Mouse (Mus musculus): ENCODE data around the gene Hdac10.
A peak's percentile ranks its signal among the peaks of the same experiment; 100 is the strongest.

Gene Hdac10

DNA sequence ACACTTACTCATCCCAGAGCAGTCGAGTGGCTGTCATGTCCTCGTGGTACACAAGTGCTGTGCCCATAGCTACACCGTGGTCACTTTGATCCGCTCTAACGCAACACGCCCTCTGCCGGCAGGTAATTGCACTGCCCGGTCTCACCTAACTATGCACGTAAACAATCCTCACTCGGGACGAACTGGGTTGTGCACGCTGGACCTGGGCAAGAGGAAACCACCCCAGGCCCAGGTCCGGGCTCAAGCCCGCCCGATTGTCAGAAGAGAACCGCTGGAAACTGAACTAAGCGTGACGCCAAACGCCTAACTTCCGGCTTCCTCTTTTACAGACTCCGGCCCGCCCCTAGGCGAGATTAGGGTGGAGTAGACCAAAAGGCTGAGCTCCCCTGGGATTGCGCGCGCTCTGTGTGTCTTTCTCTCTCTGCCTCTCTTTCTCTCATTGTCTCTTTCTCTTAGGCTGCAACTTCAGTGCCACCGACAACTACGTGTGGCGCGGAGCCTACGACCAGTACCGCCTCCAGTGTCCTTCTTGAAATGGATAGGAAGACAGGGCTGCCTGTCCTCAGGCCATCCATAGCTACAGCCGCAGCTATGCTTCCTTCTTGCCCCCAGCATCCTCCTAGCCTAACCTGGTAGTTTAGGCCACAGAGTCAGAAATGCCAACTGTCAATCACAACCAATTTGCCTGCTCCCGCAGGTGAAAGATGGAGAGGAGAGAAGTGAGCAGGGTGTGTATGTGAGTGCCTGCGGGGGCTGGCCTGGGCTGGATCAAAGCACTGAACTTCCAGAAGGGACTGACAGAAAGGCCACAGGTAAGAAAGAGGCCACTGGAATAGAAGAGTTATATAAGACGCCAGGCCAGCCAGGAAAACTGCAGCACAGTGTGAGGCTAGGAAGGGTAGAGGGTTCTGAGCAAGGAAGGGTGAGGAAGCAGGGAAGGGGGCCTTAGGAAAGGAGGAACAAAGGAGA is at the start of gene Hdac10:
Hdac10 (minus strand) TSS at position 319 of the 969 bp plus-strand sequence.
- peak; percentile 84 for DNase-seq

DNA sequence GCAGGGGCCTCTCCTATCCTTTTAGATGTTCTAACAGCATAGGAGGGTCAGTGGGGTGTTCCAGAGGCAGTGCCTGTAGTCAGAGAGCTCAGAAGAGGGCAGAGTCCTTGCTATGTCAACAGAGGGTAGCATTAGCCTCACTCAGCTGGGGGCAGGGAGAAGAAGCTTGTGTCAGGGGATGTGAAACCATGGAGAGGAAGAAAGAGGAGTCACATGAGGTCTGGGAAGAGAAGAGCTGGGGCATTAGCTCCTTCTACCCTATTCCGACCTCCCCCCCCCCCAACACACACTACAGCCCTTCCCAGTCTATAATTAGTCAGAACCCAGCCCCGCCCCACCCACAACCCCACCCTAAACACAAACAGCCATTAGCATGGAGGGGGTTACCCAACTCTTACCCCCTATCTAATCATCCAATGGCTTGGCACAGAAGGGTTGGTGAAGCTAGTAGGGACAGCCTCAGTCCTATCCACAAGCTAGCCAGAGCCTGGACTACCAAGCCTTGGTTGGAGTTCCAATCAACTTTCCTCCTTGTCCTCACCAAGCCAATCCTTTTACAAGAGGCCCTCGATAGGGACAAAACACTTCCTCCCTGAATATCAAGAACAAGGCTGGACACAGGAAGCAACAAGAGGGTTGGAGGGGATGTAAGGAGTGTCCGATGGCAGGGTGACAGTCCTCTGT is 49.2 kb upstream of the Hdac10 start:
- DNase-seq = no peak

DNA sequence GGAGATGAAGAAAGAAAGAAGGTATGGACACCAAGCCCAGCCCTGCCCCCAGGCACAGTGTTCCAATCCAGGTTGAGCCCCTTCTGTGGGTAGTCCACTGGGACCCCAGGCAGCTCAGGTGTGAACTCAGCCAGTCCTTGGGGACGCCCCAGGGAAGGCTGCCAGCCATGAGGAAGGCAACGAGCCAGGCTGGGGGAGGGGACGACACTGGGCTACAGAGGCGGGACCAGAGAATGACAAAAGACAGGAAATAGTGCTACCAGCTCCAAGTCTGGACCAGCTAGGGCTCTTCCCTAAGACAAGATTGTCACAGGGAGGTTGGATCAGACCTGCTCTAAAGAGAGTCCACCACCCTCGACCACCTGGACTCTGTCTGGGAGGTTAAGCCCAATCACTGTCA is 48.6 kb upstream of the Hdac10 start:
- peak; percentile 96 for DNase-seq

DNA sequence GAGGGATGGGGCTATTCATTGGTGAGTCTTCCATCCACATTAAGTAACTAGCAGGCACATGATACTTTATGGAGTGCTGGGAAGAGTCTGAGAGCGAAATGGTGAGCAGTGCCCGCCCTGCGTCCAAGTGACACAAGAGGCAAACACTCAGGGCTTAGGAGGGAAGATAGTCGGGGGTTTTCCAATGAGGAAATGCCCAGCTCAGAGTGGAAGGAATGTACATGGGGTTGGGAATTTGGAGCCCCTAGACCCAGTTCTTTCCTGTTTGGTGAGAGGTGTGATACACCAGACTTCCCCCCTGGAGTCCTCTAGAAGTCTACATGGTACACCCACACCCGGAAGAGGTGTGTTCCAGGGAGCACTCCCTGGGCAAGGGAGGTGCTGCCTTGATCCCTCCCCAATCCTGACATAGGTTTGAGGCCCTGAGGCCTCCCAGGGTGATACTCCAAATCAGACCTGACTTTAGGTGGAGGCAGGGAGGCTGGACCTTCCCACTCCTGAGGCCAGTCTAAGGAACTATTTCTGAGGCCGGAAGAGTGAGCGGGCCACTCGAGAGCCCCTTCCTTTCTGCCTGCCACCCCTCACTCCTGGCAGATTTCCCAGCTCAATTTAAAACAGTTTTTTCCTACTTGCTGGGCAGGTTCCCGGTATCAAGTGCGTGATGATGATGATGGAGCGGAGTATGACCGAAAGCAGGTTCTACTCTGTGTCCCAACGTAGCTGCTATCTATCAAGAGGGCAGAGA is 47.1 kb upstream of the Hdac10 start:
- no peak for DNase-seq

DNA sequence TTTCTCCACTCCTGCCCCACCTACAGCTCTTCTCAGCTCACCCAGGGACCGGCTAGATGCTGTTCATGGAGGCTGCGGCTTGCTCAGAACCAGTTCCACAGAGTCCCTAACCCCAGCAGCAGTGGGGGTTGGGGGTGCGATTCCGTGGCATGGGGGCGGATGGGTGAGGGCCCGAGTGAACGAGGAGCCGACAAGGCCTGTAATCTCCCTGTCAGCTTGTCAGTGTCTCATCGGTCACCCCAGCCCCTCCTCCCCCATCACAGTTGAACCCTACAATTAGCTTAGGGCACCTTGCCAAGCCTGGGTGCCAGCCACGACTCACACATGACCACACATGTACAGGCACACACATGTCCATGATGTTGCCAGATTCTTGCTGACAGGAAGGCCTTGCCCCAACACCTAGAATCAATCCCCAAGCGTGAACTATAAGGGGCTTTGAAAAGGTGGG is 46.4 kb upstream of the Hdac10 start:
- DNase-seq = no peak

DNA sequence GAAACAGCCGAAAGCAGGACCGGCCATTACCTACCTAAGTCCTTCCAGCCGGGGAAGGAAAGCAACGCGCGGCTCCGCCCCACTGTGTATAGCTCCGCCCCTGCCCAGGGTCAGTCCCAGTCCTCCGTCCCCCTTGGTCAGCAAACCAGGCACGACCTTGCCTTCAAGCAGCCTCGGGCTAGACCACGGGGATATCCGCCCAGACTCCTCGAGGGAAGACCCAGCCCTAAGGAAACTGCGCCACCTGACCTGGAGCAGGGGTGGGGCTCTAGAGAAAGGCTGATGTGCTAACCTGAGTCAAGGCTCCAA is 45.4 kb upstream of the Hdac10 start:
- peak; percentile 71 for DNase-seq

DNA sequence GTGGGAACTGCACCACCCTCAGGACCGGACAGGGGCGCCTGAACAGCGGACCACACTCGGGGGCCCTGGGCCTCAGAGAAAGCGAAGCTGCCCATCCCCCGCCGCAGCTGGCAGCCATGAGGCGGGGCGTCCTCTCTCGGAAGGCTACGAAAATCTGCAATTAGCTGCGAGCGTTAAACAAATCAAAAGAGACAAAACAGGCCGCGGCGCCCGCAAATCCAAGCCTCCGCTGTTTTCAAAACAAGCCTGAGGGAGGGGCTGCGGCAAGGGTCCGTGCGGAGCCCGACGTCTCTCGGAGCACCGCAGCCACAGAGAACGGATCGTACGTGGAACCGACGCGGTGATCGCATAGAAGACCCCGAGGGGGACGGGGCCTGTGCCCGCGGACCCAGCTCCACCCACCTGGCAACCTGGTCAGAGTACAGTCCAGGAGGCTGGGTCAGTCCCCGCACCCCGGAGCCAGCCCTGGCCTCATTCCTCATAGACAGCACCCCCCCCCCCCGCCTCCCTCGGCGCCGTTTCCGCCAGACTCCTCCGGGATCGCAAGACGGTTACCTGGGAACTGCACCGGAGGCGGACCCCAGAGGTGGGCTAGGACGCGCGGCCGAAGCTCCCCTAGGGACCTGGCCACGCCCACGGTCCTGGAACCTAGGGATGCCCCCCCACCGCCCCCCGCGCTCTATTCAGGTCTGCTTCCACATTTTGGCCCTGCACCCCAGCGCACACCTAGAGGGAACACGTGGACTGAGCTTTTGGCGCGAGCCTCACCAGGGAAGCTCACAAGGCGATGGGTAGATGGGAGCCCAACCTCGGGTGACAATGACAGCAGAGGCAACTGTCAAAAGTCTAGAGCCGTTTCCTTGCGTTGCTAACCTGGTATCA is 44.8 kb upstream of the Hdac10 start:
- peak; percentile 60 for DNase-seq

DNA sequence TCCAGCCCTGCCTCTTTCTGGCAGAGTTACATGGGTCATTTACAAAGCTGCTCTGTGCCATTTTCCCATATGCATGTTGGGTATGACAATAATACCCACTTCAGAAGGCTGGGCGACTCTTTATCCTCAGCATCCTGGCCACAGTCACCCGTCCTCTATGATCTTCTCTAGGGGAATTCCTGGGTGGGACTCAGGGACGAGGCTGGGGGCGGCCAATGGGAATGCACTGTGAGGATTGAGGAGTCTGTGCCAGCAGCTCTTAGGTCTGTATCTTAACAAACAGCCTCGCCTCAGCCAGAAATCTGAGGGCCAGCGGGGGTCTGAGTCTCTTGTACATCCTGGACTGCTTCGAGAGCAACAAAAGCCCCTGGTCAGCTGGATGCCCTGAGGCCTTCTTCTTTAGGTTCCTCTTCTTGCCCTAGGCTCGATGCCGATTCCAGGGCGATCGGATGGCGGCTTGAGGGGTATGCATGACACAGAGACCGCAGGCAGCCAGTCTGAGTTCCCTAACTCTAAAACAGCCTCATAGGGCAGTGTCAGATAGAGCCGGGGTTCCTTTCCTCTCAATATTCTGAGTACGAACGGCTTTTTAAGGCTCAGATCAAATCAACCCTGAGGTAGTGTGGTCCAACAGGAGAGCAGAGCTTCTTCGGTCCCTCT is 43.9 kb upstream of the Hdac10 start:
- no peak for DNase-seq

DNA sequence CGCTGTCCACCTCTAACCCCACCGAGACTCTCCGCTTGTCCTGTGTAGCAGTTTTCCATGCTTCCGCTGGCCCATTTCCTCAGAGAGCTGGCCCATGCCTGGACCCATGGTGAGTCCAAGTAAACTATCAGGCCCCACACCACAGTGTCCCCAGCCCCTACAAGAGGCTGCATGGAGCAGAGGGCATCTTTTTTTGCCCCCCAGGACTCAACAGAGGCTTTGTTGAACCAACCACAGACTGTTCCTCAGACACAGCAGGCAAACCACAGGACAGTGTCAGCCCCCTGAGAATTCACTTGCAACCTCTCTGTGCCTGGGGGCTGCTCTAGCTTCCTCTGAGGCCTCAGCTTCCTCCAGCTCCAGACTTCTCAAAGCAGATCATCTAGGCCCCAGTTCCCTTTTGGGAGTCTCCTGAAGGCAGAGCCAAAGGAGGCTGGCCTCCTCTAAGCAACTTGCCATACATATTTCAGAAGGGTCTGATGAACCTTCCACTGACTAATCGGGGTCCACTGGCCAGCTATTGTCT is 43.1 kb upstream of the Hdac10 start:
- DNase-seq = no peak

DNA sequence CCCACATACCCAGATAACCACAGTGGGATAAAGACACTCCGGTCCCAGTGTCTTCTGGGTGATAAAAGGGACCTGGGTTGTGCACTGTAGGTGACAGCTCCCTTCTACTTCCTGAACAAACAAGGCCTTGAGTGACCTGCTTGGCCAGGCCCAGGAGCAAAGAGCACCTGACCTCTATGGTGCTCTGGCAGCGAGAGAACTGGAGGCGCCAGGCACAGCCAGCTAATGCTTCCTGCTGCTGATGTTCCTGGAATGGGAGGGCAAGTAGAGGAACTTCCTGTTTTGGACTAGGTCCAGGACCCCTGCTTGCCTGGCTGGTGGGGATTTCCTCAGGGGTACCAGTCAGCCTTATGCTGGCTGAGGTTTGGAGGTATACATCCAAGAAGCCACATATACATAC is 41.6 kb upstream of the Hdac10 start:
- peak; percentile 55 for DNase-seq

DNA sequence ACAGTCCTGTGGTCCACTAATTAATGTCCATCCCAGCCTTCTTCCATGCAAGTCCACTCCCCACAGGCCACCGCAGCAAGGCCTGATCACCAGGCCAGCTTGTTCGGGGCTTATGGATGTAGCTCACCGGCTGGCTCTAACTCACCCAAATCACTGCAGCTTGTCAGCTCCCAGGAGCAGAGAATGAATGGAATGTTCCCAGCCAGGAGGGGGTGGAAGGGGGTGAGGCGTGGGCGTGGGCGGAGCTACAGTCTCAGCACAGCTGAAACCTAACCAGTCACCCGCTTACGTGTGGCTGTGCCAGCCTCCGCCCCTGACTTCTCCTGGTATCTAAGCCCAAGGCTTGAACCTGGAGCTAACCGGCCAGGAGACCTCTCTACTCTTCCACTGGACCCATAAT is 40.9 kb upstream of the Hdac10 start:
- peak; percentile 86 for DNase-seq

DNA sequence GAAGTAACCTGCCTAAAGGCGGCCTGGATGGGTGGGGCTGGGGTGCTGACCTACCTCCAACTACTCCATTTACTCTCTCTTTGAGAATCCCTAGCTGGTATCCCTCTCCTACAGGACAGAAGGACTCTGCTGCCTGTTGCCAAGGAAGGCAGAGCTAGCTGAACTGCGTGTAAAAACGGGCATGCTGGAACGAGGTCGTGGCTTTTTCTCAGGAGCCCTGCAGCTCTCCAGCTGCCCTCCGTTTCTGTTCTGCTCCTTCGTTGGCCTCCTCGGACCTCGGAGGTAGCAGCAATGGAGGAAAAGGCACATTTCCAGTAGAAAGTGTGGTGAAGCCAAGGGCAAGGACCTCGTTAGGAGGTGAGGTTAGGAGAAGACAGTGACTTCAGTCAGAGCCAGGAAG is 40.4 kb upstream of the Hdac10 start:
- no peak for DNase-seq

DNA sequence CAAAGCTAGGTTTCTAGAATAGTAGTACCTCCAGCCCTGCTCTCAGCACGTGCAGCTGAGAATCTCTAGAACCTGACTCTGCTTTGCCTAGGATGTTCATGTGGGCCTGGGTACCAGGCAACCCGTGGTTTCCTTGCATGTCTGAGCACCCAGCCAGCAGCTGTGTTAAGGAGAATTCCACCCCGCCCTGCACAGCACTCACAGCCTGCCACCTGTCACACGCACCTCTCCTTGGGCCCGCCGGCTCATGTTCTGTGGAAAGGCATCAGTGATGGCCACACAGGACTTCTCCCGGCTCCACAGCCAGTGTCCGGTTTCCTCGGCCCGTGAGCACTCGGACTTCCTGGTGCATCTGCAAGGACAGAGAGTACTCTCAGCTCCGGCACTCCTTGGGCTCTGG is 37.0 kb upstream of the Hdac10 start:
- DNase-seq = no peak

DNA sequence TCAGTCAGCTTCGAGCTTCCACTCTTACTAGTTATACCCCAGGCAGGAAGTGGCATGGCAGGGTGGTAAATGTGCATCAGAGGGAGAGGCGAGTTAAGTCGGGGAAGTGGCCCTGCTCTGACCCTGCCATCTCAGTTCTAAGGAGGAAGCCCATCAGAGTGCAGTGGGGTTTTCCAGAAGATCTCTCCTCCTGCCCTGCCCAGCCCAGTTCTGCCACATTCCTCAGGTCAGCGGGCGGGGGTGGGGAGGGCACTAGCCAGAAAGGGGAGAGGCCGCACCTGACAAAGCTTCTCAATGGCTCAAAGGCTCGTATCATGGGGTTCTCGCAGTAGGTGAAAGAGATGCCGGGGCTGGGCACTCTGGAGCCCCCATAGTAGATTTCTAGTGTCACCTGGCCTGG is 32.9 kb upstream of the Hdac10 start:
- DNase-seq = peak; percentile 41

DNA sequence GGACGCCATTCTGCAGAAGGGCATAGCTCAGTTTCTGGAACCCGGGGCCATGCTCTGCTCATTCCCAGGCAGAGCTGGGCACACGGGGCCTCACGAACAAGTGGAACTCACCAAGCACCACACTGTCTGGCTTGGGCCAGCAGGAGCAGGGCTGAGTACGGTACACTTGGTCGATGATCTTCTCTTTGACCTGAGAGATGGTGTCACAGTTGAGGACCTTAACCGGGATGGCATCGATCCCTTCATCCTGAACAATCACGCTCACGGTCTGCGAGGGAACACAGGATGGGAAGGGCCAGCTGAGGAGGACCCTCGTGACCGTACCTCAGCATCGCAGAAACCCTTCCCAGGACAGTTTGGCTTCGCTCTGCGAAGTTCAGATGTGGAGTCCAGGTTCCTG is 30.0 kb upstream of the Hdac10 start:
- DNase-seq = no peak

DNA sequence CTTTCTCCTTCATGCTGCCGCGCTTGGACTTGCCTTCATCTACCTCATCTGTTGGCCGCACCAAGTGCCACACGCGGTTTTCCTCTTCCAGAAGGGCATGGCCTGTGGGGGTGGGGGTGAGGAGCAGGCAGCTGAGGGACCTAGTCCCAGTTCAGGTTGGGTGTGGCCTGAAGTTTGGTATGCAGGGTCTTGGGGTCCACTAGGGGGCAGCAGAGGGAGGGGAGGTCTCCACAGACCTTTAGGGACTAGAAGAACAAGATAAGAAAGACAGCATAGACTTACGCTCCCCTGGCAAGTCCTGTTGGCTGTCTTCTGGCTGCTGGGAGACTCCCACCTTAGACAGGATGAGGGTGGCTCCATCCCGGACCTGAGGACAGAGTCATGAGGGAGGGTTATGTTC is 29.5 kb upstream of the Hdac10 start:
- DNase-seq = peak; percentile 82

DNA sequence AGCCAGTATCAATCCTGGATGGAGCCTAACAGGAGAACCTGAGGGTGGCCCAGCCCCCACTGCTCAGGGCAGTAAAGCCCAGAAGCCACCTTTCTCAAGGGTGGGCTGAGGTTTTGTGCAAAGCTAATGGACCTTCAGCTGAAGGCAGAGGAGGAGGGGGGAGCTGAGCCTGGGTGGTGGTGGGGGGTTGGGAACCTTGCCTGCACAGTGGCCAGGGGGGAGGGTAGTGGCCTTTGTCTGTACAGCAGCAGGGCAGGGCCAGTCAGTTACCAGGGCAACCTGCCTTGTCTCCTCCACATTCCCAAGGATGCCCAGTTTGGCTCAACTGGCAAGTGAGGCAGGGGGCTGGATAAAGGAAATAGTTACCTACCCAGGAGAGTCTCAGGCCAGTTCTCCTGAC is 23.8 kb upstream of the Hdac10 start:
- no peak for DNase-seq

DNA sequence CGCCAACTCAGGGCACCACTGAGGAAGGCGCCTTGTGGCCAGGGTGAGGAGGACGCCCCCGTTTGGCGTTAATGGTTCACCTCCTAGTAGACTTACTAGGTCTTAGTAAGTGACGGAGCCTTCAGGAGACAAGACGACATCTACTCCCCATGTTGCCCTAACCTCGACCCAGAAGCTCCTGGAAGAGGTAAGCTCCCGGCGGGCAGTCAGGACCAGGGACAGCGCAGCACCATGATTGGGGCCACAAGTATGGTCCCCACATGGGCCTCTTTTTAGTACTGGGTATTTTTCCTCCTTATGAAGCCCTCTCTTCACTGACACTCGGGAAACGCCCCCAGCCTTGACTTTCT is 21.5 kb upstream of the Hdac10 start:
- peak; percentile 54 for DNase-seq

DNA sequence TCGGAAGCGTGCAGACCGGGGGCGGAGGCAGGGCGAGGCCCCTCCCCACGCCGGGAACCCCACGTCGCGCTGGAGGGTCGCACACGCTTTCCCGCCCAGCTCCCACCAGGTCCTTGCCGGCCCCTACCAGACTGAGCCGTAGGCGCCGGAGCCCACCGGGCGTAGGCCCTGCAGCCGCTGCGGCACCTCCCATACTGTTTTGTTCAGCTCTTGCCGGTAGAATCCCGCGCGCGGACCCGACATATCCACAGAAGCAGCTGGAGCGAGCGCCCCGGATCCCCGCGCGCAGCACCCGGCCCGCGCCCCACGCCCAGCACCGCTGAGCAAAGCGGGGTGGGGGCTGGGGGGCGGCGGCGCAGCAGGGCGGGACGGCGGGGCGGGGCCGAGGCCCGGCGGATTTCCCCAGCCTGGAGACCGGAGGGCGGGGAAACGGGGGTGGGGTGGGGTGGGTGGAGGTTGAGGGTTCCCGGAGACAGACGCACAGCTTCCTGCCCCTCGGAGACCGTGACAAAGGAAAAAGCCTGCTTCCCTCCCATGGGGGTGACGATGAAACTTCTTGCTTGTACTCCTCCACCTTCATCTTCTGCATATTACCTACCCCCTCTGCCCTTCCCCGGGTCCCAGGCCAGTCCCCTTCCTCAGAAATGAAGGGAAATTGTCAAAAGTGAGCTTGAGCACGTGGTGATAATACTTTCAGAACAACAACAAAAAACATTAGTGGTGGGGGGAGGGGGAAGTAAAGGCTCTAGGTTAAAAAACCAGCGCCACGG is 21.0 kb upstream of the Hdac10 start, which contains the start of gene Mapk11:
Mapk11 (minus strand) TSS at position 358 of the 770 bp plus-strand sequence.
- DNase-seq = peak; percentile 46

DNA sequence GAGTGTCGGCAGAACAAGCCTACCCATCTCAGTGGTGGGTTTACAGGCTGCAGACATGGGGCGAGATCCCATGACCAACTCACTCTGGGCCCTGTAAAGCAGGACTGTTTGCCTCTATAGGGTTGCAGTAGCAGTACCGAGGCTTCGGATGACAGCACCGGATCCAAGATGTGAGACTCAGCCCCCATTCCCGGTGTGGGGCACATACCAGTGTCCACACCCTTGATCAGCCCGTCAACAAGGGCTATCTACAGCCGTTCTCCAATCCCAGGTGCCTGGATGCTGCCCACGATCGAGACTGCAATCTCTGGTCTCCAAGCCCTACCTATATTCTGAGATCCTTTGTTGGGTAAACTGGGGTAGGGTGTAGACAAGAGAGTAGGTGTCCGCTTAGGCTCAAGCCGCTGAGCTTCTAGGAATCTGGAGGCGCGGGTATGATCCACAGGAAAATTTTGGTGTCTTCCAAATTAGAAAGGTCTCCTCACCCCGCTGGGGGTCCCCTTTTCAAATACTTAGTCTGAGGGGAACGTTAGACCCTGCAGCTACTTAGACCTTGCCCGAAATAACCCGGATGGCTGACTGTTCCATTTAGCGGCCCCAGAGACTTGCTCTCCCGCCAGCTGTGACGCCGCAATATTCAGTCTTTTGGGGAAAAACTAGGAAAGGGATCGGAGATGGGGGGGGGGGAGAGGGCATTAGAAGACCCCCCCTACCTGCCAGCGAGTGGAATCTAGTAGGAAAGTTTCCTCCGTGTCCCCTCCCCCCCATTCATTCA is 20.2 kb upstream of the Hdac10 start:
- no peak for DNase-seq
